Mouse (Mus musculus) midbrain, embryonic 11.5 days (tissue): ENCODE results near the gene Agpat4. TPM values are rescaled to one million over a fixed set of nuclear protein-coding genes. Genes with fewer than 3 reads are reported as not detected.

Experiments
- ATAC-seq: fragments of 200-750 bp; cut with Nextera tagmentation; 2 replicates; pipeline ENCODE4 v1.8.0; 2017; ENCODE audit warnings: moderate TSS enrichment, moderate library complexity; ENCODE audit not compliant: low FRiP score
- DNase-seq: peaks from one replicate; pipeline ENCODE4 v3.0.0; 2015; ENCODE audit warnings: low spot score; ENCODE audit errors: missing footprints
- H3K27ac ChIP-seq: fragments of 300-500 bp; sonication (generic); 2 replicates; pipeline ENCODE4 v1.5.1; 2014; ENCODE audit warnings: low read depth, low read length
- H3K27me3 ChIP-seq: fragments of 300-500 bp; sonication (generic); 2 replicates; pipeline ENCODE4 v1.6.1; 2014; ENCODE audit warnings: mild to moderate bottlenecking, low read length, moderate library complexity, mixed read lengths; ENCODE audit not compliant: control insufficient read depth, insufficient read depth
- H3K36me3 ChIP-seq: fragments of 300-500 bp; sonication (generic); 2 replicates; pipeline ENCODE4 v1.6.1; 2014; ENCODE audit warnings: mild to moderate bottlenecking, low read length, moderate library complexity, mixed read lengths; ENCODE audit not compliant: control insufficient read depth, insufficient read depth
- H3K4me1 ChIP-seq: fragments of 300-500 bp; sonication (generic); 2 replicates; pipeline ENCODE4 v1.6.1; 2014; ENCODE audit warnings: low read length; ENCODE audit not compliant: control insufficient read depth, insufficient read depth
- H3K4me2 ChIP-seq: fragments of 300-500 bp; sonication (generic); 2 replicates; pipeline ENCODE4 v1.6.1; 2014; ENCODE audit warnings: mild to moderate bottlenecking, moderate library complexity
- H3K4me3 ChIP-seq: fragments of 300-500 bp; sonication (generic); 2 replicates; pipeline ENCODE4 v1.5.1; 2014; ENCODE audit warnings: low read depth, low read length
- H3K9ac ChIP-seq: fragments of 300-500 bp; sonication (generic); 2 replicates; pipeline ENCODE4 v1.6.1; 2014; ENCODE audit warnings: low read length
- H3K9me3 ChIP-seq: fragments of 300-500 bp; sonication (generic); 2 replicates; pipeline ENCODE4 v1.6.1; 2016; ENCODE audit warnings: low read length; ENCODE audit not compliant: control insufficient read depth
- WGBS: fragments of 180-500 bp; shearing (Covaris S2); extraction: QIAGEN DNeasy Blood & Tissue Kit; methylation state at CpG from one replicate; pipeline ENCODE4 v1.1.7; 2014; 5-methylcytosine and 5-hydroxymethylcytosine counted together
- polyA plus RNA-seq: library from polyadenylated mRNA; unstranded; fragments of >200 nt; fragmentation: Nextera tagmentation; extraction: Ambion mirVana; gene quantifications from 2 replicates; pipeline ENCODE4 v1.2.1, GENCODE M21; 2014

Agpat4 gene
- polyA plus RNA-seq, 1 experiment from 2014 or later, result 22.9 TPM

GRCm38 (mm10) chr17:12160984-12161764, 42.7 kb downstream of the Agpat4 start:
- DNase-seq (no peak), ATAC-seq (no peak)
- Histone ChIP-seq H3K4me2 (no peak overlapping the region), H3K9me3 (no peaks in the 10 kb centered on the region), H3K9ac (no peak overlapping the region), H3K27ac (no peak overlapping the region), H3K4me1 (0 out of 2 replicates have a peak, but pooled peaks cover 2% of the 10 kb centered on the region), H3K27me3 (no peaks in the 10 kb centered on the region), H3K4me3 (no peak overlapping the region), H3K36me3 (no peaks in the 10 kb centered on the region; the same call in 1 of the 2 replicates)
- WGBS, result 97% methylated on average over 13 of the region's 13 CpGs

GRCm38 (mm10) chr17:12161877-12162276, 43.4 kb downstream of the Agpat4 start:
- WGBS, result 89% methylated on average over 7 of the region's 7 CpGs
- Histone ChIP-seq H3K4me1 (0 out of 2 replicates have a peak, but pooled peaks cover 2% of the 10 kb centered on the region), H3K4me2 (no peak overlapping the region), H3K36me3 (no peaks in the 10 kb centered on the region; the same call in 1 of the 2 replicates), H3K9me3 (no peaks in the 10 kb centered on the region), H3K9ac (no peak overlapping the region), H3K27me3 (no peaks in the 10 kb centered on the region), H3K4me3 (no peak overlapping the region), H3K27ac (no peak overlapping the region)
- no peak for ATAC-seq
- no peak for DNase-seq

GRCm38 (mm10) chr17:12162824-12163223, 44.3 kb downstream of the Agpat4 start:
- ATAC-seq, result no peak
- 90% methylated on average over 4 of the region's 4 CpGs for WGBS
- Histone ChIP-seq H3K36me3 (no peaks in the 10 kb centered on the region; the same call in 1 of the 2 replicates), H3K27me3 (no peaks in the 10 kb centered on the region), H3K4me2 (no peak overlapping the region), H3K9me3 (no peaks in the 10 kb centered on the region), H3K4me3 (no peak overlapping the region), H3K27ac (no peak overlapping the region), H3K9ac (no peak overlapping the region), H3K4me1 (0 out of 2 replicates have a peak, but pooled peaks cover 2% of the 10 kb centered on the region)
- no peak for DNase-seq

- Histone ChIP-seq H3K27ac (no peak overlapping the region), H3K36me3 (no peaks in the 10 kb centered on the region; the same call in 1 of the 2 replicates), H3K9ac (no peak overlapping the region), H3K4me3 (no peak overlapping the region), H3K4me1 (peaks cover 6% of the 10 kb centered on the region; the same call in 1 of the 2 replicates), H3K4me2 (no peak overlapping the region), H3K9me3 (no peaks in the 10 kb centered on the region), H3K27me3 (no peaks in the 10 kb centered on the region)
- 78% methylated on average over 13 of the region's 13 CpGs for WGBS
- DNase-seq (no peak), ATAC-seq (no peak)
These were observed 44.9 kb downstream of the Agpat4 start for GRCm38 (mm10) chr17:12163403-12163802.

GRCm38 (mm10) chr17:12163903-12164302, 45.4 kb downstream of the Agpat4 start:
- Histone ChIP-seq H3K27ac (no peak overlapping the region), H3K4me1 (peaks cover 7% of the 10 kb centered on the region; the same call in 1 of the 2 replicates), H3K4me2 (no peak overlapping the region), H3K9me3 (no peaks in the 10 kb centered on the region), H3K27me3 (no peaks in the 10 kb centered on the region), H3K36me3 (no peaks in the 10 kb centered on the region; the same call in 1 of the 2 replicates), H3K9ac (no peak overlapping the region), H3K4me3 (no peak overlapping the region)
- 80% methylated on average over 7 of the region's 7 CpGs for WGBS
- DNase-seq (no peak), ATAC-seq (no peak)

GRCm38 (mm10) chr17:12164507-12164906, 46.0 kb downstream of the Agpat4 start:
- ATAC-seq (no peak), DNase-seq (no peak)
- H3K4me3 ChIP-seq, result no peak overlapping the region
- no peak overlapping the region for H3K9ac ChIP-seq
- no peaks in the 10 kb centered on the region; the same call in 1 of the 2 replicates for H3K36me3 ChIP-seq
- no peak overlapping the region for H3K27ac ChIP-seq
- H3K9me3 ChIP-seq, result no peaks in the 10 kb centered on the region
- no peaks in the 10 kb centered on the region for H3K27me3 ChIP-seq
- no peak overlapping the region for H3K4me2 ChIP-seq
- 90% methylated on average over 6 of the region's 6 CpGs for WGBS
- peaks cover 7% of the 10 kb centered on the region; the same call in 1 of the 2 replicates for H3K4me1 ChIP-seq

GRCm38 (mm10) chr17:12165009-12165695, 46.6 kb downstream of the Agpat4 start:
- Histone ChIP-seq H3K27me3 (no peaks in the 10 kb centered on the region), H3K4me1 (peaks cover 7% of the 10 kb centered on the region; the same call in 1 of the 2 replicates), H3K4me2 (no peak overlapping the region), H3K27ac (no peak overlapping the region), H3K9ac (no peak overlapping the region), H3K36me3 (no peaks in the 10 kb centered on the region; the same call in 1 of the 2 replicates), H3K4me3 (no peak overlapping the region), H3K9me3 (no peaks in the 10 kb centered on the region)
- no peak for DNase-seq
- ATAC-seq, result no peak
- 94% methylated on average over 11 of the region's 11 CpGs for WGBS

- DNase-seq (no peak), ATAC-seq (no peak)
- Histone ChIP-seq H3K4me2 (no peak overlapping the region), H3K4me1 (peaks cover 7% of the 10 kb centered on the region; the same call in 1 of the 2 replicates), H3K27me3 (no peaks in the 10 kb centered on the region), H3K27ac (no peak overlapping the region), H3K4me3 (no peak overlapping the region), H3K9me3 (no peaks in the 10 kb centered on the region), H3K9ac (no peak overlapping the region), H3K36me3 (no peaks in the 10 kb centered on the region; the same call in 1 of the 2 replicates)
- 94% methylated on average over 9 of the region's 9 CpGs for WGBS
These were observed 47.2 kb downstream of the Agpat4 start for GRCm38 (mm10) chr17:12165701-12166100.

GRCm38 (mm10) chr17:12168536-12168935, 50.0 kb downstream of the Agpat4 start:
- no peaks in the 10 kb centered on the region for H3K36me3 ChIP-seq
- H3K27me3 ChIP-seq, result no peaks in the 10 kb centered on the region
- H3K4me2 ChIP-seq, result no peak overlapping the region
- 49% methylated on average over 10 of the region's 10 CpGs for WGBS
- DNase-seq (no peak), ATAC-seq (no peak)
- H3K27ac ChIP-seq, result no peak overlapping the region
- H3K4me3 ChIP-seq, result no peak overlapping the region
- H3K9ac ChIP-seq, result no peak overlapping the region
- peaks cover 7% of the 10 kb centered on the region; the same call in 1 of the 2 replicates for H3K4me1 ChIP-seq
- H3K9me3 ChIP-seq, result no peaks in the 10 kb centered on the region
